Mouse (Mus musculus) gastrocnemius, postnatal 25 days (tissue): ENCODE data around the gene Trpc3. TPM values are rescaled to one million over a fixed set of nuclear protein-coding genes. Genes with fewer than 3 reads are reported as not detected.
"Not testable (repeated sequence)": the region's sequence is repeated elsewhere in the genome, so short reads cannot be mapped to it uniquely, and the experiment has no call there.

Experiments
- DNase-seq: peaks from one replicate; pipeline ENCODE4 v3.0.0; 2022
- long read RNA-seq, 2 experiments: library from polyadenylated mRNA; stranded (forward); transcript quantifications; one replicate each; pipeline ENCODE4 v2.0.0; 2021
- total RNA-seq, 2 experiments: library from RNA; stranded (reverse); gene quantifications; 1 replicate in 1 of 2; 2 replicates in 1 of 2; pipeline ENCODE4 v1.2.3; 2021

Gene Trpc3
- total RNA-seq: 1 to 10 TPM; 2.2 to 2.6 TPM
- long read RNA-seq, experiment 1, partial matches to known transcripts: 1 of 1 reads
- long read RNA-seq, experiment 1, other reads (novel, unspliced or antisense): 0 of 1 reads
- long read RNA-seq, experiment 2, partial matches to known transcripts: 0 of 2 reads
- long read RNA-seq, experiment 2, other reads (novel, unspliced or antisense): 0 of 2 reads

DNA sequence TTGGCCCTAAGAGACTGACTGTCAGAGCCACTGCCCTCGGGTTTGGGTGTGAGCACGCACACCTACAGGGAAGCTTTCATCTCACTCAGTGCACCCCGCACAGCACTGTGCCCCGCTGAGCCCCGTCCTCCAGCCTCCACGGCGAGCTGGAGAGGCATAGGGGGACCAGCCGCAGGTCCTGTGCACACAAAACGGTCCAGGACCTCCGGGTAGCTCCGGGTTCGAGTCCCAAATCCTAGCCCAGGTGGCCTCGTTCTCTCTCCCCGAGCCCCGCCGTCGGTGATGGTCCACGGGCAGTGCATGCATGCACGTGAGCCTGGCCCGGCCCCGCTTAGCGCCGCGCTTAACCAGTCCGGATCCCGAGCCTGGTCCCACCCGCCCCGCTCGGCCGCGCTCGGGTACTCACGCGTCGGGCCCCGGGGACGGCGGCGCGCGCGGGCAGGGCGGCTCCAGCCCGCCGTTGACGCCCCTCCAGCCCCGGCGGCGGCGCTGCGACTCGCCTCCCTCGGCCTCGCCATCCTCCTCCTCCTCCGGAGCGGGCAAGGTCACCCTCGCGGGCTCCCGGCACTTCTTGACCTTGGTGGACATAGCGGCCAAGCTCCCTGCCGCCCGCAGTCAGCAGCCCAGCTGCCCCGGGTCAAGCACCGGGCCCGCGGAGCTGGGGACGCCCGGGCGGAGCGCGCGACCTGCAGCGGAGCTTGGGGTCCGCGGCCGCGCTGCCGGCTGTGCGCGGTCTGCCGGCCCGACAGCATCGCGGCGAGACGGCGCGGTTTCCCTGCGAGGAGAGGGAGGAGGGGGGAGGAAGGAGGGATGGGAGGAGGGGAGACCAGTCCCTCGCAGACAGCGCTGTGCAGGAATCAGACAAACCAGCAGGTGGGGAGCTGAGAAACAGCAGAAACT is at the start of gene Trpc3:
Gene Trpc3 (minus strand): TSS at position 776 of the 900 bp plus-strand sequence.
- peak; percentile 13 for DNase-seq

DNA sequence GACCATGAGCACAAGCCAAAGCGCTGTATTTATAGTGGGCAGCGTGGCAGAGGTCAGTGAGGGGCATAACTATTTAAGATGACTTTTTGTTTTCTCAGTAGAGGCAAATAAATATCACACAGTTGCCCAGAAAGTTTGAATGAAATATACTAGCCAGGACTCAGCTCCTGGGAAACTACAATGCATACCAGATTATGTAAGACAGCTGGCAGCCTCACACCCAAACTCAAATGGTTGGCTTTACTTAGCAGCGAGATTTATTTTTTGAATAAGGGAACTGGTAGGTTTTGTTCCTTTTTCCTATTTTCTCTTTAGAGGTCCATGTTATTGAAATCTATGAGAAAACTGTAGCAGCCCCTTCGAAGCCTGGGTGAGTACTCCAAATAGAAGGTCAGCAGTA is 48.1 kb upstream of the Trpc3 start:
- no peak for DNase-seq

DNA sequence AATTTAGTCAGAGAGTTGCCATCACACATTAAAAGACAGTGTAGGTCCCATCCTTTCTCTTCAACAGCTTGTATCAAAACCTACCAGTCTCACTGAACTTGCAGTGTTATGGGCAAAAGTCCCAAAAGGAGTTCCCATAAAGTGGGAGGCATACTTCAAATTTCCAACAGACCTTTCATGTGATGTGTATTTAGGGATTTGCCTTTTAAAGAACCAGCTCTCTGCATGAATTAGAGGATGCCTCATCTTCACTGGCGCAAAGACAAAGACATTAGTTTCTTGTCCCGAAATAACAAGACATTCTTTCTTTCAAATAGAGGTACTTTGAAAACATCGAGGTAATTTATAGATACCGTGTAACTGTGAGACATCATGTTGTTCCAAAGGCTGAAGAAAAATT is 43.1 kb upstream of the Trpc3 start:
- no peak for DNase-seq

DNA sequence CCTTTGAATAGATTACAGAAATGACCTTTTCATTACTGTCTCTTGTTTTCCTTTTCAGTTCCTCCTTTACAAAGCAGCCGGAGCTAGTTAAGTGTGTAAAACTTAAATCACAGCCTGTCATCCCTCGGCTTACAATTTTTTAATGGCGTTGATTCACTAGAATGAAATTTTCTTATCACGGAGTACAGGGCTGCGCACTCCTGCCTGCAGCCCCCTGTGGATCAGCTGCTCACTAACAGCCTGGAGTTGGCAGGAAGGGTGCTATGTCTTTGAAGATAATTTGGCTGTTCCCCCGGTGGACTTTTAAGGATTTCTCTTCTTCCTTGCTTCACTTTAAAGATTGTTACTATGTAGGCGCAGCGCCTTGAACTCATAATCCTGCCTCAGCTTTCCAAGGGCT is 36.6 kb upstream of the Trpc3 start:
- no peak for DNase-seq

DNA sequence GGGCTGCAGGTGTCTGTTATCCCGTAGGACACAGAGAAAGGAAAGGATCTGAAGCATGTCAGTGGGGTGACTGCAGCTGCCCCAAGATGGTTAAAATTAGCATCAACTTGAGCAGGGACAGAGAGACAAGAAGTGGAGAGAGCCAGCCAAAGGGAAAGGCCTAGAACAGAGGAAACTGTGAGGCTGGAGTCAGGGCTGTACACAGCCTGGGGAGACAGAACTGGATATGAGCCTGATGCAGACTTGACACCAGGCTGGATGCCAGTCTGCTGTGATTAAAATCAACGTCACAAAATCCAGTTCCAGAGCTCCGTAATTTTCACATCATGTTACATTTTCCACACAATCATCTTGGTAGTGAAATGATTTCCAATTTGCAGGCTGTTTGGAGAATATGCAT is 31.9 kb upstream of the Trpc3 start:
- DNase-seq: no peak

DNA sequence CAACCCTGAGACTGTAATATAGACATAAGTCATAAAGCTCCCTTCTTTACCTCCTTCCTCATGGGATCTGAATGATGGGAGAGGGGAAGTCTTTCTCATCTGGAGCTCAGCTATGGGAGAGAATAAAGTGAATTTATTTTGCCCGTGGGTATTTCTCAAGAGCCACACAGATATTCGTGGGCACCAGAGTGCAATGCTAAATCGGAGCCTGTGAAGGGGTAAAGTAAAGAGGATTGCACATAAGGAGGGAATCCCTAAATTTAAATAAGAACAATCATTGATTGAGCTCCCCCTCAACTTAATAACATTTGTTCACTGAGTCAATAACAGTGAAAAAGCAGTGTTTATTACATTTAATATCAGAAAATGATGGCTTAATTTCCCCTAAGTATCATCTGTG is 19.6 kb upstream of the Trpc3 start:
- DNase-seq: no peak

DNA sequence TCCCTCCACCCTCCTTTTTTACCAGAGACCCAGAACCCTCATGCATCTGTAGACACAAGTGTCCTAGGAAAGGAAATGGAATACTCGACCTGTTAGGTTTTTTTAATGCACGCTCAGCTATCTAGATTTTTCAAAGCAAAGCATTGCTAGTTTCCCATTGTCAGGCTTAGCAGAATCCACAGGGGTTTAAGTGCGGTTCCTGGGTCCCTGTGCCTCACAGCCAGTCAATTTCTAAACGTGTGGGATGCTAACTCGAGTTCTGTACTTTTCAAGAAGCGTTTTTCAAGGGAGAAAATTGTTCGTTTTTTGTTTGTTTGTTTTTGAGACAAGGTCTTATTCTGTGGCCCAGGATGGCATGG is 304 bp upstream of the Trpc3 start:
- no peak for DNase-seq

DNA sequence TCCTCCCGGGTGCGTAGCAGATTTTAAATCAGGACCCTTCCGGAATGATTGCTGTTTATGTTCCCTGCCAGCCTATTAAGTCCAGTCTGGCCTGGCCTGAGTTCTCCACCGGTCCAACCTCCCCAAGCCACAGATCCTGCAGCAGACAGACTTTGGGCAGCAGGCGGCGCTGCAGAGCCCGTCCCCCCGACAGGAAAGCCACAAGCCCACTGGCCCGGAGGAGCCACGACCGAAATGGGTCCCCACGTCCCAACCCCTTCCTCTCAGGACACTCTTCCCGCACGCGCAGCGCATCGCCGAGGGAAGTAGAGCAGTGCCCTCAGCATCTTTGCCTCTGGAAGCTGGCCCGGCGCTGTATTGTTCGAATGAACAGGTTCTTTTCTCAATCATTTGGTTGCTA is 1.1 kb downstream of the Trpc3 start:
- DNase-seq: peak; percentile 36

DNA sequence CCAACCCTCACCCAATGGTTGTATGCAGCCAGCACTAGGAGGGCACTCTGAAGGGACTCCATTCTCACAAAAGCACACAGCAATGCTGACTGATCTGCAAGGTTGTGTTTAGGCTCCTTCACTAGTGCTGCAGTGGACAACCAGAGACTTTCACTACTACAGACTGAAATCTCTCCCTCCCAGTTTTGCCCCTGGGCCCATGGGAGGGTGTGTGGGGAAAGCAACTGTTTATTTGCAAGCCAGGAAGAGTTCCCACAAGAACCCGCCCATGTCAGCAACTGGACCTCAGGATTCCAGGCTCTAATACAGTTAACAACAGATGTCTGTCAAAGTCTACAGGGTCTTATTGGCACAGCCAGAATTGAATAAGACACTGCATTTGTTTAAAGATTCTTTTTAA is 14.1 kb downstream of the Trpc3 start:
- DNase-seq: peak; percentile 13

DNA sequence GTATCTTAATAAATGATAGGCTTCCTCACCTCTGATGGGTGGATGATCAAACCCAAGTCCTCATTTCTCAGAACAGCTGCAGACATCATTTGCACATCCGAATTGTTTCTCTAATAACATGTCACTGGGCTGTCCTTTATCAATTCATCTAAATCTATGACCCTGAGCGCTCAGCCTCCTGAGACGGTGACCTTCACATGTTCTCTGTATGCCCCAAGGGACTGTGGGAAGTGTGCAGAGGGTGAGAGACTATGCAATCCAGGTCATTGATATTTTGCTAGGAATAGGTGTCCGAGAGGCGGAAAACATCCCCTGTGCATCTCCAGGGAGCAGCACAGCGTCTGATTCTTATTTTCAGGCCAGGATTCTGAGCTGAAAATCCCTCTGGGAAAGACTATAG is 22.2 kb downstream of the Trpc3 start:
- no peak for DNase-seq

DNA sequence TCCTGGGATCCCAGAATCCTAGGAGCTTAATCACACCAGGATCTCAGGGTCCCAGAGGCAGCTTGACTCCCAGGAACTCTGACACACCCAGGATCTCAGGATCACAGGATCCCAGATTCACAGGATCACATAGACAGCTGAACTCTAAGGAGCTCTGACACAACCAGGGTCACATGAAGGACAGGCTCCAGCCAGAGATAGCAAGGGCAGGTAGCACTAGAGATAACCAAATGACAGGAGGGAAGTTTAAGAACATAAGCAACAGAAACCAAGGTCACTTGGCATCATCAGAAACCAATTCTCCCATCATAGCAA is 44.8 kb downstream of the Trpc3 start:
- not testable (repeated sequence) for DNase-seq

DNA sequence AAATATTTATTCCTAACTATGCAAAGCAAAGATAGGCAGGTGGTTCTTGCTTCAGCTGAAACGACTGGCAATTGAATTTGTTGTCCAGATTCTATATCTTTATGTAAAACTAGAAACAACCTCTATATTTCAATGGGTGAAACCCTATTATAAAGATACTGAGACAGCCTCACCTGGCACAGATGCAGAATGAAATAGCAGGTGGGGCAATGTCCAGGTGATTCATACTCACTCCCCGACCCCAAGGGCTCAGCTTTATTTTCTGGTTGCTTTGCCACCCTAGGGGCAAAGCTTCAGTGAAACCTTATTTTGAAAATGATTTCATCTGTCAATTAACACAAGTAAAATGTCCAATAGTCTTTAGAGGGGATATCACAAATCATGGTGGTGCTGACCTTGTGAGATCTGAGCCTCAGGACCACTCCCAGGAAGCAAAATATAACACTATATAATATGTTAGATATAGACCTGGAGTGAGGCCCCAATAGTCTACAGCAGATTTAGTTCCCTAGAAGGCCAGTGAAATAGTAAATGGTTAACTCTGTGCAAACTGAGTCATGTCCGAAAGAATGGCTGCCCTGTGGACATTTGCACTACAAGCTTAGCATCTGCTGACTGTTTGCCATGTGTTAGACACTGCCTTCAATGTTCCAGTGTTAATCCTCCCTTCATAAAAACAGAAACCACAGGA is 45.3 kb downstream of the Trpc3 start:
- DNase-seq: no peak

DNA sequence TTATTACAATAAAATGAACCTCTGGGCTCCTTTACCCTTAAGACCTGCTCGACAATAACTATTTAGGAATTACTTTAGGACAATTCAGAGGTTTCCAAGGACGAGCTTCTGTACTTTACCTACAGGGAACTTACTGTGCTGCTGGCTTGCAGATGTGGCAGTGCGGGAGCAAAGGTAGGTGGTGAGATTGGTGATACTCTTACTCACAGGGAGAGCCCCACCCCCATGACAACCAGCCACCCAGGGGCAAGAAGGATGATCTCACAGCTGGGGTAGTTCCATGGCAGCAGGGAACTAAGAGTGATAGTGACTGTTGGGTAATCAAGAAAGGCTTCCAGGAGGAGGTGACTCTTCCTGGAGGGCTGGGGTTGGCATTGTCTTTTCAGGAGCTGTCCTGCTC is 46.6 kb downstream of the Trpc3 start:
- DNase-seq: no peak

DNA sequence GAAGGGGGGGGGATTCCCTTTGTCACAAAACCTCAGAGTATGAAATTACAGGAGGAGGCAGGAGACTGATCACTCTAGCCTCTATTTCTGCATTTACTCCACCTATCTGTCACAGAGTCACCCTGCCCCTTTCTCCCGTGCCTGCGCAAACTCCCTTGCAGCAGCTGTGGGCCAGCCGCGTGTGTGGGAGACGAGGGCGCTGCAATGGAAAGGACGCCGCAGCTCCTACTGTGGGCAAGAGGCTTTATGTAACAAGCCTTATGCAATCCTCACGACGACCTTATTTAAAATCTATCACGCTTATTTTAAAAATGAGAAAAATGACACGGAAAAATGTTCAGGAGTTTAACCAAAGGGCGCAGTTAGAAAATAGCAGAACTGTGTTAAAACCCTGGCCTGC is 47.2 kb downstream of the Trpc3 start:
- no peak for DNase-seq

DNA sequence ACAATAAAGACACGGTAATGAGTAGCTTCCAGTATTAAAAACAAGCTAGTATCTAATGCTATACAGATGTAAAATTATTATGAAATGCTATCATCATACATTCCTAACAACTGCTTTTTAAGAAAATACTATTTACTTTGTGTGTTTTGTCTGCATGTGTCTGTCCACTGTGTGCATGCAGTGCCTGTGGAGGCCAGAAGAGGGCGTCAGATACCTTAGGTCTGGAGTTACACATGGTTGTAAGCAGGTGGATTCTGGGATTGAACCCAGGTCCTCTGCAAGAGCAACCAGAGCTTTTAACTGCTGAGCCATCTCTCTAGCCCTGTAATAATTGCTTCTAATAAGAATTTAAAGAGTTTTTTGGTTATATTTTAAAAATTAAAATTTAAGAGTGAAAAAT is 49.2 kb downstream of the Trpc3 start:
- no peak for DNase-seq

DNA sequence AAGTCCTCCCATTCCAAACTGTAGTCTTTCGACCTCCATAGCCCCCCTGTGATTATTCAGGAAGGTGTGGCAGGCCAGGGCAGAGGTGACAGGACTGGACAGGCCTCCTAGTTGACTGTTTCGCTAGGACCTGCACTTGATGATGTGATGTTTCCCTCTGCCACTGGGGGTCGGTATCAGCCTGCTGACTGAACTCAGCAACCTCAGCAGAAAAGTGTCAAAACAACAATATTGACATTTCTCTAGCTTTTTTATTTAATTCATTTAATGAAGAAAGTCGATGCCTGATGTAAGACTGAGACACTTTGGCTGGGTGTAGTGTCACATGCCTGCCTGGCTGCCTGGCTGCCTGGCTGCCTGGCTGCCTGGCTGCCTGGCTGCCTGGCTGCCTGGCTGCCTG is 54.5 kb downstream of the Trpc3 start:
- DNase-seq: no peak

DNA sequence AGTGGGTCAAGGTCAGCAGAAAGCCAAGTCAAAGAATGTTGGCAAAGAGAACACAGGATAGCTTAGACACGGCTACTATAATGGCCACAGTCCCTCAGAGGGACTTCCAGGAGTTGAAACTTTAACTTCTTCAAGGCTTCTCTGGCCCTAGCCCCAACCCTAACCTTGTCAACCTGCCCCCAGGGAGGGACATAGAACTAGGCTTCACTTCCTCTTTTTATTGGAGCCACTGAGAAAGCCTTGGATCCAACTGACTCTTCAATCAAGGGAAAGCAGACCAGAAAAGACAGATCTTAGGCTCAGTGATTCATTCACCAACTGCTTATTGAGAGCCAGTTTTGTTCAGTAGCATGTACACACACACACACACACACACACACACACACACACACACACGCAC is 63.2 kb downstream of the Trpc3 start:
- DNase-seq: no peak

DNA sequence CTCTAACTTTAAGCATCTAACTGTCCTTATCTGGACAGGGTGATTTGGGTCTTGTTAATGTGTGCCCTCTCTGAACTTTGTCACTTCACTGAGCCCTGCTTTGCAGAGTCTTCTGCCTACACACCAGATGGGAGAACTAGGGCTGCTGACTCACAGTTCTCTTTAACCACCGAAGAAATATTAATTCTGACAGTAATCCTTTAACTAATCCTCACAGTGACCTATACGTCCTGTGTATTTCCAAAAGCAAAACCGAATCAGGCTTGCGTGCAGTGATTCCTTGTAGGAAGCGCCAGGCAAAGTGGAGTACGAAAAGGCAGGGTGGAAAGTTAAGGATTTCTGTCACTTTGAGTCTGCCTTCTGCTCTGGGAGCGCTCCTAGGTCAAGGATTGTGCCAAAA is 71.8 kb downstream of the Trpc3 start:
- DNase-seq: no peak

DNA sequence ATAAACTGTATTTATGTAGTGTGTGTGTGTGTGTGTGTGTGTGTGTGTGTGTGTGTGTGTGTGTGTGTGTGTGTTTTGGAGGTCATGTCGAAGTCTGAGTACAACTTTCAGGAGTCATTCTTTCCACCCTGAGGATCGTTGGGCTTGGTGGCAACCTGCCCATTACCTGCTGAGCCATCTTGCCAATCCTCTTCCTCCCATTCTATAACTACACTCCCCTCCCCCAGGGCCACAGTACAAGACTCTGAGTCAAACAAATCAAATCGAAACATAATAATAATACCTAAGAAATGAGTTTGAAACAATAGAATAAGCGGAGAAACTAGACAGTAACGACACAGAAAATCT is 76.1 kb downstream of the Trpc3 start:
- no peak for DNase-seq

DNA sequence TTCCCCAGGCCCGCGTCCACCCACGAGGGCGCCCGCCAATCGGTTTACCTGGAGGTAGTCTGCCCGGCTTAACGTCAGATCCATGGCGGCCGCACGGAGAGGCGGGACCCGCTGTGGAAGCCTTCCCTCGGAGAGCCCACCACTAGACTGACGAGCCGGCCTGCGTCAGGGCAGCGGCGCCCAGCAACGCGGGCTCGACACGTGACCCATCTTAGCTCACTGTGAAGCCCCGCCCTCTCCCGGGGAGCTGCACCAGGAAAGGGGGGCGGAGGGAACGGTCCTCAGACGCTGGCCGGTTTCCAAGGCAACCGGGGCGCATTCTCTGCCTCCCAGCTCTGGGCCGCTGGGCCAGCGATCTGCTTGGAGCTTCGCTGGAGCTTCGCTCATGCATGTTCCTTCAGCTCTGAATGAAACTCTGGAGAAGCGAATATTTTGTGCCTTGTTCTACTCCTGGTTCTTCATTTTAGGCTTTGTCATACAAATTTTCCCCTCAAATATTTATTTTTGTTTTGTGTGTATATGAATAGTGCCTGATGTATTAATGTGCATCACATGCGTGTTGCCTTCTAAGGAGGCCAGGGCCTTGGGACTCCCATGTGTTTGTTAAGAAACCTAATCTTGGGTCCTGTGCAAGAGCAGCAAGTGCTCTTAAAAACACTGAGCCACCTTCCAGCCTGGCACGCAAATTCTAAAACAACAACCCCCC is 76.6 kb downstream of the Trpc3 start, which contains the start of gene Bbs7:
Gene Bbs7 (minus strand): TSS at position 276 of the 706 bp plus-strand sequence.
- peak; percentile 88 for DNase-seq

DNA sequence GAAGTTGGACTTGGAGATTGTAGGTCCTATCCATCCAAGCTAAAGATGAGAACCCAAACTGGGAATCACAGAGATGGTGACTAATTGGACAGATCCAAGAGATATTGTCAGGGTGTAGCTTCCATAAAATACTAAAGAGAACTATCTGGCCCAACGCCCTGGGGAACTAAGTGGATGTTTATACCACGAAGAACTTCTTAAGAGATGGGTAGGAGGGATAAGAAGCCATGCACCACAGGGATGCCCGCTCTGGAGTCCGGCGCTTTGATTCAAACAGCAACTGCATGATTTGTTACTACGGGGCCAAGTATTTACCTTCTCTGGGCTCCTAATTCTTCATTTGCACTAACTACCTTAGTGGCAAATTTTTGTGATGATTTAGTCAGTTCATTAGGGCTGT is 77.3 kb downstream of the Trpc3 start:
- DNase-seq: no peak

DNA sequence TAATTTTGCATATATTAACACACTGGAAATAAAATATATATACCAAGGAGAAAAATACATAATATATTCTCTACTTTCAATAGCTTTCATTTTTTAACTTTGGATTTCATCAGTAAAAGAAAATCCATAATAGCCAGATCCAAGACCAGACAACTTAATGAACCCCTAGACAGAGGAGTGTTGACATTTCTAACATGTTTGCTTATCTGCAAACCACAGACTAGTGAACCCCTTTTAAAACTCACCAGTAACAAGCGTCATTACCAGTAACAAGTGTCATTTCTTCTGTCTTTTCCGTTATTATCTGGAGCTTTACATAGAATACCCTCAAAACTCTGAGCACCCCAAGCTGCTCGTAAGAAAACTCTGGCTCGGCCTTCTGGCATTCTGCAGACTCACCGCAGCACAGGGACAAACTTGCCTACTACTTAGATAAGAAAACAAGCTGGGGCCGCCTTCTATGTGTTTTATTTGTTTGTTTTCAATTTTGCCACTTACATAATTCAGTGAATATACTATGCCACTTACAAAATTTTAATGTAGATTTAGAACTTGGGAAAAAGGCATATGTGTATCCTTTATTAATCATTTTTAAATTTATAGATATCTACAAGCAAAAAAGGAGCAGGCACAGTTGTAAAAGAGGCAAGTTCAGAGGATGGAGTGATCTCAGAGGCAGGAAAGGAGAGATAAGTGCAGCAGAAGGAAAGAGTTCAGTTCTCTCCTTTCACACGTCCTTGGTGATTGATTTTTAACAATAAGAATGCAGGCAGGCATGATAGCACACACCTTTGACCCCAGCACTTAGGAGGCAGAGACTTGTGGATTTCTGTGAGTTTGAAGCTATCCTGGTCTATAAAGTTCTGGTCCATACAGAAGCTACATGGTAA is 83.8 kb downstream of the Trpc3 start:
- no peak for DNase-seq
